Mouse (Mus musculus): ENCODE measurements at regions not wholly inside any gene's neighbourhood (a gene's known extent, or its start where the extent isn't known, plus 50 kb on each side); places are given as distances from the start of the nearest gene placed in this dataset.
A peak's percentile ranks its signal among the peaks of the same experiment; 100 is the strongest.

DNA sequence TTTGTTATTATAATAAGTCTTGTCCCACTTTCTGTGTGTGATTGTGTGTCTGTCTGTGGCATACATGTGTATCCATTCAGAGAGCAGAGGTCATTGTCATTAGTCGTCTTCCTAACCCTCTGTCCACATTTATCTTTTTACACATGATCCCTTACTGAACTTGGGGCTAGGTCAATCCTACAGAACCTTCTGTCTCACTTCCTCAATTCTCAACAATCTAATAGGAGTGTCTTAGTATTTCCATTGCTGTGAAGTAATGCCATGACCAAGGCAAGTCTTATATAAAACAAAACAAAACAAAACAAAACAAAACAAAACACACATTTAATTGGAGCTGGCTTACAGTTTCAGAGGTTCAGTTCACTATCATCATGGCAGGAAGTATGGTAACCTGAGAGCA, 237.5 kb upstream of the Marcks start:
- no peak for DNase-seq

GRCm38 (mm10) chr10:37375648-37376047, 236.9 kb upstream of the Marcks start:
- no peak for DNase-seq

- DNase-seq = no peak
Observed at GRCm38 (mm10) chr10:37368997-37369679, 230.4 kb upstream of the Marcks start.

DNA sequence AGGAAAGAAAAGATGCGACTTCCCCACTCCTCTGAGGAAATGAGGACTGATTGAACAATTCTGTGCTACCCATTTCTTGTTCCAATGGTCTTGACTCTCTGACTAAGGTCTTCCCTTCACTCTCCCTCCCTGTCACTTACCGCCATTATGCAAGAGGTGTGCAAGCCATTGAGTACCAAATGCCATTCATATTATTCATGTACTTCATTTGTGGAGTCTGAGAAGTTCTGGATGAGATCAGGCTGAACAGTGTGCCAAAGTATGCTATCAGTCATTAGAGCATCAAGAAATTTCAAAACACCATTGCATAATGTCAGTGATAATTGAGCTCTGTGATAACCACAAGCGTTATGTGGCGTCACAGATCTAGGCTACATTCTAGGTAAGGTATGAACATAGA, 229.1 kb upstream of the Marcks start:
- no peak for DNase-seq

- no peak for DNase-seq
Observed at GRCm38 (mm10) chr10:37364506-37364905, 225.8 kb upstream of the Marcks start.

GRCm38 (mm10) chr10:37360985-37361384, 222.3 kb upstream of the Marcks start:
- DNase-seq = no peak

DNA sequence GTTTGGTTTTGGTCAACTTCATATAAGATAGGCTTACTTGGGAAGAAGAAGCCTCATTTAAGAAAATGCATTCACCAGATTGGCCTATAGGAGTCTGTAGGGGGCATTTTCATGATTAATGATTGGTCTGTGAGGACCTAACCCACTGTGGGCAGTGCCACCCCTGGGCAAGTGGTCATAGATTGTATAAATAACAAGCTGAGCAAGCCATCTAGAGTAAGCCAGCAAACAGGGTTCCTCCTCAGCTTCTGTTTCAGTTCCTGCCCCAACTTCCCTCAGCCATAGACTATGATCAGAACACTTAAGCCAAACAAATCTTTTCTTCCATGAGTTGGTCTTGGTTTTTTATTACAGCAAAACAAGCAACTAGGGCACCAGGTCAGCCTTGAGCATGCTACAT, 220.2 kb upstream of the Marcks start:
- DNase-seq = no peak

DNA sequence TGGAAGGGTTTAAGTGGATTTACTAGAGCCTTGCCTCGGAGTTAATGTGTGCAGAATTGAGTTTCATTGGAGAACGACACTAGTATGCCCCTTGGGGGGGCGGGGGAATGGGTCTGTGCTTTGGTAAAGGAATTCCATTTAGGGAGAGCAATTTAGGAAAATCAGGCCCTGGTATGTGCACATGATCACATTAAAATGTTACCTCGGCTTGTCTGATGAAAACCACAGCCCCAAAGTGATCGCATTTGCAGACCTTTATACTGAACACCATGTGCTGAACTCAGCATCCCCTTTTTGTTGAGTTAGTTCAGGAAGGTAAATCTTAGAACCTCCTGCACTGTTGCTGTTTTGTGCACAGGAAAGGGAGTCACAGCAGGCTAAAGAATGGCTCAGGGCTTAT, 219.6 kb upstream of the Marcks start:
- no peak for DNase-seq

DNA sequence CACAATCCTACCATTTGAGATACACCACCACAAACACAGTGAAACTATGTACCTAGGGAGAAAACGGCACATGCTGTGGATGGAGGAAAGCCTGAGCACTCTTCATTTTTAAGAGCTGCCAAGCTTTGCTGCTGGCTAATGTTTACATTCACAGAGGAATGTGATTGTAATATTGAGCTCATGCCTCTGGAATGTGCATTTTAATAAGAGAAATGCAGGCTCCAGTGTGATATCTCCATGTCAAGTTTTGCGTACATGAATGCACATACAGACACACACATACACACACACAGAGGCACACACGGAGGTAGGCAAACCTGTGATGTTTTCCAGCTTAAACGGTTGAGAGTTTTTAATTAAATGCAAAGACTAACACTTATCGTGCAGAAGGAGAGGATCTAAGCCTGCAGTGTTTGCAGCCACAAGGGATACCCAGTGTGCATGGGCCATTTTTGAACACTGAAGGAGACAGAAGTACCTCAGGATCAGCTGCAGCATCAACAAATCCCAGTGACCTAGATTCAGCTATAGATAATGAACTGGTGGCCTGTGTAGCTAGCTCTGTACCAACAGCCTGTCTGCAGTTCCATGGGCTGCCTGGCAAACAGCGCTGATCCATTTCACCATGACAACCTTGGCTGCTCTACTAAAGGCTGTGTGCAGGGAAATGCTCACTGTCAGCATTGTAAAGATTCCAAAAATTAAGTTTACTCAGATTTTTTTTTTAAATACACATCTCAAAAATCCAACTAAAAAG, 218.8 kb upstream of the Marcks start:
- peak; percentile 23 for DNase-seq

- DNase-seq = no peak
Observed at GRCm38 (mm10) chr10:37349261-37349660, 210.5 kb upstream of the Marcks start.

GRCm38 (mm10) chr10:37348416-37348815, 209.7 kb upstream of the Marcks start:
- DNase-seq = no peak

DNA sequence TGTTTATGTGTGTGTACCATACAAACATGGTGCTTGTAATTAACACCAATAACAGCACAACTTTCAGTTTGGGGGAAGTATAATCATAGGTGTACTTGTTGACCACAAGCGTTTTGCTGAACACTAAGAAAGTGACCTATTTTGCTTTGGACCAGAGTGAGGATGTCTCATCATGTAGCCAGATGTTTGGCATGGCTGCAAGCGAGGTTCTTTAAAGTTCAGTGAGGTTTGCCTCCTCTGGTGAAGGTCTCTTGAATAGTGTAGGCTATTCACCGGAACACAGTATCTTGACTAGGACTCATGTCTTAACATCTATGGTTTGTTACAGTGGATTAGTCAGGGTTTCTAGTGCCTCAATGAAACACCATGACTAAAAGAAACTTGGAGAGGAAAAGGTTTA, 208.9 kb upstream of the Marcks start:
- DNase-seq = no peak

DNA sequence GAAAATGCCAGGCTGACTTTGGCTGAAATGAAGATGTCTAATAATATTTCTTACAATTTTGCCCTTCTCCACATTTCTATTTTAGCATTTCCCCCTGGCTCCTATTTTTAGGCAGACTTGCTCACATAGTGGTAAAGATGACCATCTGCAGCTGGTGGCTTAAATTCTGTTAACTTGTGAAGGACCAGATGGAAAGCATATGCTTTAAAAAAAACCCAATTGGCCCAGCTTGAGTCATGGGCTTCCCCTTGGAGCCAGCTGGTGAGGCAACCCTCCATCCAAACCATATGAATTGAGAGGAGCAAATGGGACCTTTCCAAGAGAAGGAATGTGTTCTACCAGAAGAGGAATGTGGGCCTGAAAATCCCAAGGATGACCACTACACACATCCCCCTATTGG, 204.0 kb upstream of the Marcks start:
- DNase-seq = no peak

DNA sequence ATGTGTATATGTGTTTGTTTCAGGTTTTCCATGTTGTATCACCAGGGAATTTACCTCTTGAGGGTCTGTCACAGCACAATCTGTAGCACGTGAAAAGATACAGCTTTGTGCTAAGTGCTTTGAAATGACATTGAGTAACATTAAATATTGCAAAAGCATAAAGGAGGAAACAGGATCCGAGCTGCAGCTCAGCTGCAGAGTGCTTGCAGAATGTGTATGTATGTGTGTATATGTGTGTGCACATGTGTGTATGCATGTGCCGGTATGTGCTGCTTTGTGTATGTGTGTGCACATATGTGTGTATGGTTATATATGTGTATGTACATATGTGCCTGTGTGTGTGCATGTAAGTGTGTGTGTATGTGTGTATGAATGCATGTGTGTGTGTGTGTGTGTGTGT, 200.9 kb upstream of the Marcks start:
- no peak for DNase-seq

DNA sequence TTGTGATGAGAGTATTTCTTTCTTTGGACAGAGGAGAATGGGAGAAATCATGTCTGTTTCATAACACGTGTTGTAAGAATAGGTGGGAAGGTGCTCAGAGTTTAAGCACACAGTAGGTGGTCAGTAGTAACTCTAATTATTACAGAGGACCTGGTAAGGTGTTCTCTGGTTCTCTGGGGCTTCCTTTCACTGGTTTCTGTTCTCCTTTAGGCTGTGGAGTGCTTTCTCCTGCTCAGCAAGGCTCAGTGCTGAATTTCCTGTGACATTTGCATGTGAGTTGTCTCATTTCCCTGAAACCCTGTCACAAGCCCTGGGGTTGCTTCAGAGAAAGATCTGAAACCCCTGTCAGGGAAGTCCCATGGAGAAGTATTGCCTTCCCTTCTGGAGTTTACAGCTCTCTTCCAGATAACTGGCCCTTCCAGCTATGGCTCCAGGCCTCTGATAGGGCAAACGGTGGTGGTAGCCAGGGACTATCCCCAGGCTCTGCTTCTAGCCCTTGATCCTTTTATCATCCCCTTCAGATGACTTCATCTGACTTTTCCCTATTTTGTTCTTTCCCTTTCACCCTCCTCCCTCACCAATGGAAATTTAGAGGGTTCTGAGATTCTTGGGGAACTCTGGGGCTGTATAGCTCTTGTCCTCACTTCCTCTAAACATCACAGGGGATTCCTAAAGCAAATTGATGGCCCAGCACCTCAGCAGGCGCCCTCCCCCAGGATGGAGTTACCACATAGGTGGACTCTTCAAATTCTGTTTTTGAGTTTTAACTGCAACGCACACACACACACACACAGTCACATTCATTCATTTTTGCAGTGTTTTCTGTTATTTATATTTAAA, 199.6 kb upstream of the Marcks start:
- DNase-seq = no peak

- peak; percentile 19 for DNase-seq
Observed at GRCm38 (mm10) chr10:37337172-37337620, 198.5 kb upstream of the Marcks start.

DNA sequence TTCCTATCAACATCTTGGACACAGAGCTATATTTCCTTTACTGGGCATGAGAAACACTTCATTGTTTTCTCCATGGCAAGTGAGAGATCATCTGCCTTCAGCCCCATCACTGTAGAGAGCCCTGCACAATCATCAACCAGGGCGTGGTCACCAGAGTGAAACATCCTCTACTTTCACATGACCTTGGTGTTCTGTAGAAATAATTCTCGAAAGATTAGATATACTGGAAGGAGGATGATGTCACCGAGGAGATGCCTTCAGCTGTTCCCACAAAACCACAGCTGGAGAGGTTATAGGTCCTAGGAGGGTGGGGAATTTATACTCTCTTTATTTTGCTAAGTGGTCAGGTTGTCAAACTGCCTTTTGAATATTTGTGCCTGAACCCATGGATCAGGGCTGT, 196.4 kb upstream of the Marcks start:
- DNase-seq = no peak

- DNase-seq = no peak
Observed at GRCm38 (mm10) chr10:37326168-37326534, 187.4 kb upstream of the Marcks start.

DNA sequence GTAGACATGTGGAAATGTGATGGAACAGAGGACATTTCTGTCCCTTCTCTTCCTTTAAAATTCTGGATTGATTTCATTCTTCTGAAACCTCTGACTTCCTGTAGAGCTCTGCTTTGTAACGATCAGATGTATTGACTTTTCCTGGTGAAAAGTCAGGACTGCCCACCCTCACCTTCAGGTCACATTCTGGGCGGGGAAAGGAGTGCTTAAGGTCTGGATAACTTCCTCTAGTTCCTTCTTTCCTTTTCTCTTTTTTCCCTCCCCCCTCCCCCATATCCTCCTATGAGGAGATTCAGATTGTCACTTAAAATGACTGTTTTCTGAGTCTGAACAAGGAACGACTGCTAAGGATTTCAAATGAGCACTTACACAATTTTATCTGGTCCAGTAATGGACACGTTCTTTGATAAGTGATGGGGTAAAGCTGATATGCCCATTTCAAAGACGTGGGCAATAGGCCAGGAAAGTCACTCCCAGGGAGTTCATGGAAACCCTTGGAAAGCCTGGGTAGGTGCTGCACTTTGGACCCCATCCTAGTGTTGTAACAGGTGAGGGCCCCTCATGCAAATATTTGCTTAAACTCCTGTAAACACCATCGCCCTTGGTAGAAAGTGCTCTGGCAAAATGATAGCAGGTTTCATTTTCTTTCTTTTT, 186.9 kb upstream of the Marcks start:
- DNase-seq = no peak

- DNase-seq = no peak
Observed at GRCm38 (mm10) chr10:37323689-37324088, 185.0 kb upstream of the Marcks start.

GRCm38 (mm10) chr10:37322809-37323208, 184.1 kb upstream of the Marcks start:
- DNase-seq = no peak

GRCm38 (mm10) chr10:37322310-37322709, 183.6 kb upstream of the Marcks start:
- no peak for DNase-seq

DNA sequence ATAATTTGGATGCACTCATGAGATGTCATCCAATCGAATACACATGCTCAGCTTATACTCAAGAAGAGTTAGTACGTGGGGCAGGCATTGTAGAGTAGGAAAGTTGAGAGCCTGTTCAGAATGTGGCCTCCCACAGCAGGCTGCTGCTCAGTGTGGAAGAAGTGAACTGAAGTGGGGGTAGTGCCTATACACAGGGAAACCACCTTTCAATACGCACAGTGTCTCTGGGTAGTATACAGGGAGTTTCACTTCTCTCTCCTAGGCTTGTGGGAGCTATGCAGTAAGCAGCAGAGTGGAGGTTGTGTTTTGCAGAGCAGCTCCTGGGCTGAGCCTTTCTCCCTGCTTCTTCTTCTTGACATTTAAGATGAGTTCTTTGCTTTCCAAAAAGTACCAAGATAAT, 182.5 kb upstream of the Marcks start:
- no peak for DNase-seq

All from adrenal gland, postnatal 10 days (tissue).